Mouse (Mus musculus) bone marrow macrophage, adult 2 months (primary cell): Measurements from ENCODE around the gene Slc37a3. TPM values are rescaled to one million over a fixed set of nuclear protein-coding genes. Genes with fewer than 3 reads are reported as not detected.
A peak's percentile ranks its signal among the peaks of the same experiment; 100 is the strongest.

Experiments used
- H3K27ac ChIP-seq: 2 replicates; pipeline ENCODE4 v1.5.1; 2012; ENCODE audit warnings: low read depth, low read length; ENCODE audit not compliant: insufficient read depth
- H3K4me1 ChIP-seq: 2 replicates; pipeline ENCODE4 v1.6.1; 2012; ENCODE audit warnings: low read length; ENCODE audit not compliant: control insufficient read depth, insufficient read depth
- H3K4me3 ChIP-seq: 2 replicates; pipeline ENCODE4 v1.5.1; 2012; ENCODE audit warnings: mild to moderate bottlenecking, low read length, moderate library complexity; ENCODE audit not compliant: insufficient read depth
- CTCF ChIP-seq: IDR thresholded peaks from 2 replicates; pipeline ENCODE4 v1.5.1; 2012; ENCODE audit warnings: low read depth, mild to moderate bottlenecking, low read length, moderate library complexity
- POLR2A ChIP-seq: IDR thresholded peaks from 2 replicates; pipeline ENCODE4 v1.6.1; 2012; ENCODE audit warnings: mild to moderate bottlenecking, low read depth, low read length, borderline replicate concordance
- polyA plus RNA-seq: library from polyadenylated mRNA; stranded (reverse); fragments of >200 nt; gene quantifications from 2 replicates; pipeline ENCODE4 v1.2.4, GENCODE M21; 2012; ENCODE audit not compliant: missing spikeins, insufficient read depth, insufficient read length

The Slc37a3 gene
- polyA plus RNA-seq, 1 experiment: 20.0 TPM

- TF ChIP-seq CTCF (no peak), POLR2A (no peak)
- H3K4me1 ChIP-seq: peaks cover 19% of the 10 kb centered on the region
- no peak overlapping the region for H3K4me3 ChIP-seq
- H3K27ac ChIP-seq: no peak overlapping the region
Measured at GRCm38 (mm10) chr6:39414106-39414505, 36.6 kb upstream of the Slc37a3 start.

- no peak overlapping the region for H3K27ac ChIP-seq
- no peak for TF ChIP-seq POLR2A
- TF ChIP-seq CTCF: no peak
- H3K4me1 ChIP-seq: peaks cover 7% of the 10 kb centered on the region
- H3K4me3 ChIP-seq: no peak overlapping the region
Measured at GRCm38 (mm10) chr6:39406480-39406879, 29.0 kb upstream of the Slc37a3 start.

GRCm38 (mm10) chr6:39403136-39403535 is 25.7 kb upstream of the Slc37a3 start:
- Histone ChIP-seq H3K4me3 (no peak overlapping the region), H3K4me1 (peaks cover 7% of the 10 kb centered on the region), H3K27ac (no peak overlapping the region)
- no peak for TF ChIP-seq POLR2A
- no peak for TF ChIP-seq CTCF

GRCm38 (mm10) chr6:39400343-39400742 is 22.9 kb upstream of the Slc37a3 start:
- Histone ChIP-seq H3K27ac (no peak overlapping the region), H3K4me1 (no peaks in the 10 kb centered on the region), H3K4me3 (no peak overlapping the region)
- TF ChIP-seq CTCF: no peak
- TF ChIP-seq POLR2A: no peak

GRCm38 (mm10) chr6:39398342-39398741 is 20.9 kb upstream of the Slc37a3 start:
- TF ChIP-seq POLR2A (no peak), CTCF (no peak)
- Histone ChIP-seq H3K27ac (no peak overlapping the region), H3K4me1 (no peaks in the 10 kb centered on the region), H3K4me3 (no peak overlapping the region)

- no peak overlapping the region for H3K27ac ChIP-seq
- H3K4me3 ChIP-seq: no peak overlapping the region
- no peaks in the 10 kb centered on the region for H3K4me1 ChIP-seq
- TF ChIP-seq CTCF (no peak), POLR2A (no peak)
Measured at GRCm38 (mm10) chr6:39397046-39397445, 19.6 kb upstream of the Slc37a3 start.

- H3K4me1 ChIP-seq: no peaks in the 10 kb centered on the region
- TF ChIP-seq CTCF: no peak
- no peak for TF ChIP-seq POLR2A
- H3K4me3 ChIP-seq: no peak overlapping the region
- no peak overlapping the region for H3K27ac ChIP-seq
Measured at GRCm38 (mm10) chr6:39395916-39396315, 18.4 kb upstream of the Slc37a3 start.

- Histone ChIP-seq H3K27ac (no peak overlapping the region), H3K4me3 (no peak overlapping the region), H3K4me1 (peaks cover 1% of the 10 kb centered on the region; the same call in 1 of the 2 replicates)
- TF ChIP-seq POLR2A: no peak
- TF ChIP-seq CTCF: no peak
Measured at GRCm38 (mm10) chr6:39395471-39395870, 18.0 kb upstream of the Slc37a3 start.

- TF ChIP-seq CTCF (no peak), POLR2A (no peak)
Measured at GRCm38 (mm10) chr6:39389988-39390387, 12.5 kb upstream of the Slc37a3 start.

GRCm38 (mm10) chr6:39381125-39381880 is 3.8 kb upstream of the Slc37a3 start, which contains the start of gene Rab19:
Gene Rab19 (plus strand): TSS chr6:39381175.
- Histone ChIP-seq H3K4me3 (peak within 1 kb of the TSS; percentile 74), H3K27ac (peak within 1 kb of the TSS; percentile 95), H3K4me1 (peaks cover 38% of the 10 kb centered on the region)
- TF ChIP-seq CTCF: no peak
- no peak for TF ChIP-seq POLR2A

More at GRCm38 (mm10) chr6:39389988-39390387, 12.5 kb upstream of the Slc37a3 start:
- Histone ChIP-seq H3K27ac (no peak overlapping the region), H3K4me1 (peaks cover 3% of the 10 kb centered on the region; the same call in 1 of the 2 replicates), H3K4me3 (no peak overlapping the region)

GRCm38 (mm10) chr6:39380276-39380675 is 2.8 kb upstream of the Slc37a3 start:
- Histone ChIP-seq H3K27ac (peak overlapping the region; percentile 95), H3K4me1 (peaks cover 44% of the 10 kb centered on the region), H3K4me3 (no peak overlapping the region)
- TF ChIP-seq CTCF (no peak), POLR2A (no peak)
